Mouse (Mus musculus) limb, embryonic 11.5 days (tissue): ENCODE data around the gene Wtap. TPM values are rescaled to one million over a fixed set of nuclear protein-coding genes. Genes with fewer than 3 reads are reported as not detected.
A peak's percentile ranks its signal among the peaks of the same experiment; 100 is the strongest.
"Not testable (repeated sequence)": the region's sequence is repeated elsewhere in the genome, so short reads cannot be mapped to it uniquely, and the experiment has no call there.

Experiments
- ATAC-seq: fragments of 200-750 bp; cut with Nextera tagmentation; 2 replicates; pipeline ENCODE4 v1.8.0; 2017; ENCODE audit warnings: low read depth; ENCODE audit not compliant: insufficient number of reproducible peaks, low FRiP score, low TSS enrichment
- DNase-seq: peaks from one replicate; pipeline ENCODE4 v3.0.0-alpha.2; 2015; ENCODE audit warnings: low spot score
- H3K27ac ChIP-seq: fragments of 300-500 bp; sonication (generic); replicated peaks from 2 replicates; pipeline ENCODE4 v1.5.1; 2014; ENCODE audit warnings: low read depth, mild to moderate bottlenecking, low read length
- H3K27me3 ChIP-seq: fragments of 300-500 bp; sonication (generic); 2 replicates; pipeline ENCODE4 v1.6.1; 2014; ENCODE audit warnings: mild to moderate bottlenecking, low read length, mixed read lengths; ENCODE audit not compliant: control insufficient read depth, insufficient read depth
- H3K36me3 ChIP-seq: fragments of 300-500 bp; sonication (generic); 2 replicates; pipeline ENCODE4 v1.6.1; 2014; ENCODE audit warnings: mild to moderate bottlenecking, low read length, moderate library complexity, mixed read lengths; ENCODE audit not compliant: control insufficient read depth, insufficient read depth
- H3K4me1 ChIP-seq: fragments of 300-500 bp; sonication (generic); 2 replicates; pipeline ENCODE4 v1.6.1; 2014; ENCODE audit warnings: low read length, mixed read lengths; ENCODE audit not compliant: control insufficient read depth, insufficient read depth
- H3K4me2 ChIP-seq: fragments of 300-500 bp; sonication (generic); 2 replicates; pipeline ENCODE4 v1.6.1; 2014; ENCODE audit warnings: low read depth, mild to moderate bottlenecking, moderate library complexity; ENCODE audit not compliant: severe bottlenecking
- H3K4me3 ChIP-seq: fragments of 300-500 bp; sonication (generic); 2 replicates; pipeline ENCODE4 v1.5.1; 2014; ENCODE audit warnings: low read depth, low read length
- H3K9ac ChIP-seq: fragments of 300-500 bp; sonication (generic); 2 replicates; pipeline ENCODE4 v1.6.1; 2014; ENCODE audit warnings: mild to moderate bottlenecking, low read length
- H3K9me3 ChIP-seq: fragments of 300-500 bp; sonication (generic); 2 replicates; pipeline ENCODE4 v1.6.1; 2016; ENCODE audit warnings: low read length; ENCODE audit not compliant: control insufficient read depth
- WGBS: fragments of 180-500 bp; shearing (Covaris S2); extraction: QIAGEN DNeasy Blood & Tissue Kit; methylation state at CpG from one replicate; pipeline ENCODE4 v1.1.7; 2014; 5-methylcytosine and 5-hydroxymethylcytosine counted together
- polyA plus RNA-seq: library from polyadenylated mRNA; unstranded; fragments of >200 nt; fragmentation: Nextera tagmentation; extraction: Ambion mirVana; gene quantifications from 2 replicates; pipeline ENCODE4 v1.2.1, GENCODE M21; 2014

Wtap gene
- 155 and 160 TPM in 2 replicates for polyA plus RNA-seq

DNA sequence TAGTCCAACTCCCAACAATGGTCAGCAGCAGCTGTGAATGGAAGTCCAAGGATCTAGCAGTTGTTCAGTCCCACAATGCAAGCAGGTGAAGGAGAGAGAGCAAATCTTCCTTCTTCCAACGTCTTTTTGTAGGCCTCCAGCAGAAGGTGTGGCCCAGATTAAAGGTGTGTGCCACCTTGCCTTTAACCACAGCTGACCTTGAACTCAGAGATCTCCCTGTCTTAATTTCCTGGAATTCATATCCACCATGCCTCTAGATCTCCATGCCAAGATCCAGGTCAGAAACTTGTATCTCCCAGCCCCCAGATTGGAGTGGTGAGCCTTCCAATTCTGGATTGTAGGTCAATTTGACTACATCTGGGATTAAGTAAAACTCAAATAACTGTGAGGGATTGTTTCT, at the start of gene Wtap:
Gene Wtap (minus strand): TSS at position 101 of the 400 bp plus-strand sequence.
- Histone ChIP-seq H3K27me3 (no peaks in the 10 kb centered on the region), H3K4me2 (peak within 1 kb of the TSS; percentile 69), H3K9ac (peak within 1 kb of the TSS; percentile 100), H3K4me1 (peaks cover 2% of the 10 kb centered on the region; the same call in 1 of the 2 replicates), H3K9me3 (no peaks in the 10 kb centered on the region), H3K27ac (no peak within 1 kb of the TSS), H3K4me3 (peak within 1 kb of the TSS; percentile 72), H3K36me3 (no peaks in the 10 kb centered on the region)
- no peak for DNase-seq
- no peak for ATAC-seq
- 65% methylated on average over 1 of the region's 1 CpGs for WGBS

DNA sequence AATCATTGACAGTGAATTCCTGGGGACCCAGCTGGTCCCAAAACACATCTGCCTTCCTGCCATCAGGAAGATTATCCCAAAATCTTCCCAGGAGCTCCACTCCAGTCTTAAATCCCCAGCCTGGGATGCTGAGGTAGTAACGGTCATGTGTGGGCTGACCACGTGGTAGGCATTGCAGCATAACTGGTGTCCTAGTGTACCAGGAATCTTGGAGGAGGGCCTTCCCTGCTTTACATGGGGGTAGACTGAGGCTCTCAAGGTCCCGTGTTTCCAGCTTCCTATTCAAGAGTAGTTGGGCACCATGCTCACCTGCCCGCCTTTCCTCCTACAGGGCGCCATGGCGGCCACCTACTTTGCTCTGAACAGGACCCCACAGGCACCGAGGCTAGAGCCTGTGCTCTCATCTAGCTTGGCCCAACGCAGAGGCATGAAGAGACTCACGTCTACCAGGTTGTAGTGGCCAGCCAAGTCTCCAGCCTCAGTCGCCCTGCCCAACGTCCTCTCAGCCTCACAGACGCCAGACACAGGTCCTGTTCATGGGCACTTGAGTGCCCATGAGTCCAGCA, 42.7 kb upstream of the Wtap start:
- H3K4me2 ChIP-seq, H3K27ac ChIP-seq, DNase-seq, H3K9ac ChIP-seq, H3K4me3 ChIP-seq, ATAC-seq, H3K9me3 ChIP-seq, H3K27me3 ChIP-seq, H3K4me1 ChIP-seq, H3K36me3 ChIP-seq: not testable (repeated sequence)
- WGBS, result 93% methylated on average over 3 of the region's 12 CpGs

DNA sequence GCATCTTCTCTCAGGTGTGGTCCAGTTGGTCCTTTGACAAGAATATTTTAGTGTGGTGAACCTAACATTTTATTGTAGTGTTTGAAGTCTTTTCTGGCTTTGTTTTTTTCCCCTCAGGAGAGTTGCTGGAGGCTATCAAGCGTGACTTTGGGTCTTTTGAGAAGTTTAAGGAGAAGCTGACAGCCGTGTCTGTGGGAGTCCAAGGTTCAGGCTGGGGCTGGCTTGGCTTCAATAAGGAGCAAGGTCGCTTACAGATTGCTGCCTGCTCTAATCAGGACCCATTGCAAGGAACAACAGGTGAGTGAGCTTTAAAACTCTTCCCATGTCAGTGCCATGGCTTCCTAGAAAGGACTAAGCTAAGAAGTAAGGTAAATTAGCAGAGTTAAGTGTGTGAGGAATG, 19.3 kb upstream of the Wtap start:
- H3K4me2 ChIP-seq, result no peak overlapping the region
- no peak for DNase-seq
- no peaks in the 10 kb centered on the region for H3K27me3 ChIP-seq
- no peak overlapping the region for H3K9ac ChIP-seq
- peaks cover 4% of the 10 kb centered on the region; the same call in 1 of the 2 replicates for H3K36me3 ChIP-seq
- no peak for ATAC-seq
- WGBS, result 82% methylated on average over 3 of the region's 3 CpGs
- peaks cover 6% of the 10 kb centered on the region for H3K4me1 ChIP-seq
- H3K27ac ChIP-seq, result no peak overlapping the region
- H3K4me3 ChIP-seq, result no peak overlapping the region
- H3K9me3 ChIP-seq, result no peaks in the 10 kb centered on the region

DNA sequence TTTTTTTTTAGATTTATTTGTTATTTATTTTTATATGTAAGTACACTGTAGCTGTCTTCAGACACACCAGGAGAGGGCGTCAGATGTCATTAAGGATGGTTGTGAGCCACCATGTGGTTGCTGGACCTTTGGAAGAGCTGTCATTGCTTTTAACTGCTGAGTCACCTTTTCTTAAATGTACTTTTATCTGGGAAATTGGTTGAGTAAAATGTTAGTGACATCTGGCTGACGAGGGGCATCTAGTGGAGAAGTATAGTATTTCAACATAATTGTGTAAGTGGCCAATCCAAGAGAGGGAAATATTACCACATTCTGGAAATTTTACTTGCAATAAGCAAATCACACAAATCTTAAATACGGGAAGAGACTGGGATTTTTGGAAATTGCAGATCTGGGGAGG, 15.9 kb upstream of the Wtap start:
- Histone ChIP-seq H3K36me3 (peaks cover 4% of the 10 kb centered on the region; the same call in 1 of the 2 replicates), H3K4me1 (peaks cover 6% of the 10 kb centered on the region), H3K4me3 (no peak overlapping the region), H3K9me3 (no peaks in the 10 kb centered on the region), H3K27ac (no peak overlapping the region), H3K4me2 (no peak overlapping the region), H3K9ac (no peak overlapping the region), H3K27me3 (no peaks in the 10 kb centered on the region)
- DNase-seq (no peak), ATAC-seq (no peak)
- 47% methylated on average over 3 of the region's 3 CpGs for WGBS

DNA sequence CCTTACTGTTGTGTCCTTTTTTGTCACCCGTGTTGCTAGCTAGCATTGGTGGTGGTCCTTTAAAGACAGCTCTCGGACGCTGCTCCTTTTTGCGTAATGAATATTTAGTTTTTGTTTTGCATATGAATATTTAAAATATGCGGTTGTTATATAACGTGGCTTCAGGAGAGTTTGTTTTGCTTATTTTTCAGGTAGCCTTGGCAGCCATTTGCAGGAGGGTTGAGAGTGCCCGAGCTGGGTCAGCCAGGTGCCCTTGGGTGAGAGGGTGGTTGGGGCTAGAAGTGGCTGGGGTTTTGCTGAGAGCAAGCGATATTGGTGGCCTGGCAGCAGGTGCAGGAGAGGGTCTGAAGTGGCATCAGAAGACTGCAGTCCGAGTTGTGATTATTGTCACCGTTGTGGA, 14.6 kb upstream of the Wtap start:
- WGBS, result 6% methylated on average over 10 of the region's 10 CpGs
- Histone ChIP-seq H3K4me1 (peaks cover 6% of the 10 kb centered on the region), H3K9me3 (no peaks in the 10 kb centered on the region), H3K4me3 (peak overlapping the region; percentile 55), H3K4me2 (peak overlapping the region; percentile 79), H3K27ac (no peak overlapping the region), H3K27me3 (no peaks in the 10 kb centered on the region), H3K9ac (peak overlapping the region; percentile 74), H3K36me3 (no peaks in the 10 kb centered on the region)
- ATAC-seq (no peak), DNase-seq (peak; percentile 25)

DNA sequence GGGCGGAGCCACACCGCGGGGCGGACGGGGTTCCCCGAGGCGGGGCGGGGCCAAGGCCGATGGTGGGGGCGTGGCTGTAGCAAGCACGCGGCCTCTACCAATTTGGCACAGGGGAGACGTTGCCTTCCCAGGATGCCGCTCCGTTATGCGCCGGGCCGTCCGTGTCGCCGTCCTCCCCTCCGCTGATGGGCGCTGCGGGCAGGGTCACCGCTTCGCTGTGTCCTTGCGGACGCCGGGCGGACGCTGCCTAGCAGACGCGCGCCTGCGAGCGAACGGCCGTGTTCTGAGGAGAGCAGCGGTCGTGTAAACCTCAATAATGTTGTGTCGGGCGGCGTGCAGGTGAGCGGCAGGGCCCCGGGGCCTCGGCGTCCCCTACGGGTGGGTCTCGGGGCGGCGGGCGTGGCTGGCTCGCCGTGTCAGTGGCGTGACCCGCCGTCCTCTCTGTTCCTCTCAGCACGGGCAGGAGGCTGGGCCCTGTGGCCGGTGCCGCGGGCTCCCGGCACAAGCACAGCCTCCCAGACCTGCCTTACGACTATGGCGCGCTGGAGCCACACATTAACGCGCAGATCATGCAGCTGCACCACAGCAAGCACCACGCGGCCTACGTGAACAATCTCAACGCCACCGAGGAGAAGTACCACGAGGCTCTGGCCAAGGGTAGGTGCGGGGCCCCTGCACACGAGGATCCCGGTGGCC, 13.9 kb upstream of the Wtap start:
- Histone ChIP-seq H3K9me3 (no peaks in the 10 kb centered on the region), H3K4me3 (peak overlapping the region; percentile 55), H3K27me3 (no peaks in the 10 kb centered on the region), H3K4me1 (peaks cover 6% of the 10 kb centered on the region), H3K4me2 (peak overlapping the region; percentile 79), H3K36me3 (no peaks in the 10 kb centered on the region), H3K27ac (peak overlapping the region; percentile 52; the same call in 1 of the 2 replicates), H3K9ac (peak overlapping the region; percentile 74)
- WGBS, result under 1% methylated on average over 72 of the region's 76 CpGs
- ATAC-seq (peak; percentile 98), DNase-seq (peak; percentile 99)

DNA sequence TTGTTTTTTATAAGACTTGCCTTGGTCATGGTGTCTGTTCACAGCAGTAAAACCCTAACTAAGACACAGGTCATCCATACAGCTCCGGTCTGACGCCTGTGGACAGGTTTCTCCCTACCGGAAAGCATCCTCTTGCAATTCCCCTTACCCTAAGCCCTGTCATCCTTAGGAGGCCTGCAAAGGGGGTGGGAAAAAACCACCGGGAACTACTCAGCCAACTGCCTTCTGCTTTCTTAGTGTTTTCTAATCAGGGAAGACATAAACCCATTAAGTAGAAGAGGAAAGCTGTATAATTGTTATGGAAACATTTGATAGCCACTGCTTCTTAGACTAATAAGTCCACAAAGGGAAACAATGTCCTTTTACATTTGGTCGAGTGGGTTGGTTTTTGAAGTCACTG, 13.0 kb upstream of the Wtap start:
- no peaks in the 10 kb centered on the region for H3K36me3 ChIP-seq
- H3K9ac ChIP-seq, result no peak overlapping the region
- no peak overlapping the region; the same call in 1 of the 2 replicates for H3K4me3 ChIP-seq
- no peaks in the 10 kb centered on the region for H3K27me3 ChIP-seq
- ATAC-seq (no peak), DNase-seq (no peak)
- peaks cover 6% of the 10 kb centered on the region for H3K4me1 ChIP-seq
- peak overlapping the region; percentile 79; the same call in 1 of the 2 replicates for H3K4me2 ChIP-seq
- no peaks in the 10 kb centered on the region for H3K9me3 ChIP-seq
- 46% methylated on average over 5 of the region's 5 CpGs for WGBS
- no peak overlapping the region for H3K27ac ChIP-seq

DNA sequence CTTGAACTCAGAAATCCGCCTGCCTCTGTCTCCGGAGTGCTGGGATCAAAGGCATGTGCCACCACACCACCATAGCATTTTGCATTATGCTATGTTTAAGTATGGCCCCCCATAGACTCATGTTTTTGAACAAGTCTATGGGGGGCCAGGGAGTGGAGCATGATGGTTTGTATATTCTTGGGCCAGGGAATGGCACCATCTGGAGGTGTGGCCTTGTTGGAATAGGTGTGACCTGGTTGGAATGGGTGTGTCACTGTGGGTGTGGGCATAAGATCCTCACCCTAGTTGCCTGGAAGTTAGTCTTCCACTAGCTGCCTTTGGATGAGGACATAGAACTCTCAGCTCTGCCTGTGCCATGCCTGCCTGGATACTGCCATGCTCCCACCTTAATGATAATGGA, 12.6 kb upstream of the Wtap start, which contains the start of gene Sod2:
Gene Sod2 (plus strand): TSS at position 301 of the 400 bp plus-strand sequence.
- Histone ChIP-seq H3K4me3 (peak within 1 kb of the TSS; percentile 55), H3K9ac (0 out of 2 replicates have a peak within 1 kb of the TSS, but pooled peaks have one; percentile 22), H3K4me2 (peak within 1 kb of the TSS; percentile 79), H3K27ac (0 out of 2 replicates have a peak within 1 kb of the TSS, but pooled peaks have one; percentile 30)
- 93% methylated on average over 2 of the region's 2 CpGs for WGBS
- H3K27me3 ChIP-seq, H3K4me1 ChIP-seq, H3K9me3 ChIP-seq, H3K36me3 ChIP-seq, ATAC-seq, DNase-seq: not testable (repeated sequence)
